Mouse (Mus musculus): ENCODE data around the gene Krtap10-4. TPM values are rescaled to one million over a fixed set of nuclear protein-coding genes. Genes with fewer than 3 reads are reported as not detected.
"Not testable (repeated sequence)": the region's sequence is repeated elsewhere in the genome, so short reads cannot be mapped to it uniquely, and the experiment has no call there.

Krtap10-4 gene
- total RNA-seq, 1 experiment from 2014 or later = not detected

GRCm38 (mm10) chr10:77797677-77798076 is 29.2 kb downstream of the Krtap10-4 start:
- no peak for ATAC-seq (replicated peaks; ENCODE audit: low read depth, poor library complexity, severe bottlenecking)

- no peak for ATAC-seq (replicated peaks; ENCODE audit: low read depth, poor library complexity, severe bottlenecking)
These were observed 31.9 kb downstream of the Krtap10-4 start, which contains the start of gene Gm9639 for GRCm38 (mm10) chr10:77794976-77795375. Gene Gm9639, minus strand, starts transcription at chr10:77795076.

- ATAC-seq (replicated peaks; ENCODE audit: low read depth, poor library complexity, severe bottlenecking) = no peak
These were observed 38.3 kb downstream of the Krtap10-4 start for GRCm38 (mm10) chr10:77788621-77789020.

- ATAC-seq (replicated peaks; ENCODE audit: low read depth, poor library complexity, severe bottlenecking) = not testable (repeated sequence)
These were observed 39.0 kb downstream of the Krtap10-4 start, which contains the start of gene Gm7137 for GRCm38 (mm10) chr10:77787876-77788275. Gene Gm7137, minus strand, starts transcription at chr10:77788200.

GRCm38 (mm10) chr10:77783396-77783795 is 43.5 kb downstream of the Krtap10-4 start:
- ATAC-seq (replicated peaks; ENCODE audit: low read depth, poor library complexity, severe bottlenecking) = not testable (repeated sequence)

- ATAC-seq (replicated peaks; ENCODE audit: low read depth, poor library complexity, severe bottlenecking) = not testable (repeated sequence)
These were observed 44.5 kb downstream of the Krtap10-4 start, which contains the start of gene Gm3250 for GRCm38 (mm10) chr10:77782442-77782841. Gene Gm3250, minus strand, starts transcription at chr10:77782542.

- ATAC-seq (replicated peaks; ENCODE audit: low read depth, poor library complexity, severe bottlenecking) = not testable (repeated sequence)
These were observed 50.1 kb downstream of the Krtap10-4 start, which contains the start of gene Gm7138 for GRCm38 (mm10) chr10:77776844-77777243. Gene Gm7138, minus strand, starts transcription at chr10:77776944.

Other genes with a start within 250 kb of the Krtap10-4 start
- gene Pttg1ip, start 245.4 kb downstream of the Krtap10-4 start, total RNA-seq (2017) = 35.5 and 47.4 TPM in 2 replicates
- gene Sumo3, start 221.0 kb downstream of the Krtap10-4 start, total RNA-seq (2017) = 147 and 170 TPM in 2 replicates
- gene Gm49325, start 220.9 kb downstream of the Krtap10-4 start, total RNA-seq (2017) = not detected in 2 replicates
- 27.0 and 37.2 TPM in 2 replicates for gene Ube2g2, start 204.8 kb downstream of the Krtap10-4 start, total RNA-seq (2017)
- 0.87 and 1.2 TPM in 2 replicates for gene Tspear, start 140.5 kb downstream of the Krtap10-4 start, total RNA-seq (2017)
- gene Gm19402, start 136.3 kb downstream of the Krtap10-4 start, total RNA-seq (2017) = not detected in 2 replicates
- not detected in 2 replicates for gene Gm9508, start 129.9 kb downstream of the Krtap10-4 start, total RNA-seq (2017)
- not detected in 2 replicates for gene Gm10272, start 120.5 kb downstream of the Krtap10-4 start, total RNA-seq (2017)
- gene Gm10024, start 115.6 kb downstream of the Krtap10-4 start, total RNA-seq (2017) = not detected in 2 replicates
- gene Gm10142, start 111.3 kb downstream of the Krtap10-4 start, total RNA-seq (2017) = not detected in 2 replicates
- gene Krtap12-1, start 106.5 kb downstream of the Krtap10-4 start, total RNA-seq (2017) = not detected in 2 replicates
- not detected in 2 replicates for gene Gm10100, start 100.6 kb downstream of the Krtap10-4 start, total RNA-seq (2017)
- not detected in 2 replicates for gene Gm18596, start 84.5 kb downstream of the Krtap10-4 start, total RNA-seq (2017)
- gene Gm9736, start 75.7 kb downstream of the Krtap10-4 start, total RNA-seq (2017) = not detected in 2 replicates
- not detected in 2 replicates for gene Gm3233, start 67.4 kb downstream of the Krtap10-4 start, total RNA-seq (2017)
- not detected in 2 replicates for gene Gm3238, start 55.8 kb downstream of the Krtap10-4 start, total RNA-seq (2017)
- gene Gm7138, start 50.2 kb downstream of the Krtap10-4 start, total RNA-seq (2017) = not detected in 2 replicates
- gene Gm3250, start 44.6 kb downstream of the Krtap10-4 start, total RNA-seq (2017) = not detected in 2 replicates
- gene Gm7137, start 38.9 kb downstream of the Krtap10-4 start, total RNA-seq (2017) = not detected in 2 replicates
- gene Gm9639, start 32.0 kb downstream of the Krtap10-4 start, total RNA-seq (2017) = not detected in 2 replicates
- not detected in 2 replicates for gene Gm19668, start 28.0 kb downstream of the Krtap10-4 start, total RNA-seq (2017)
- gene Gm9507, start 15.3 kb downstream of the Krtap10-4 start, total RNA-seq (2017) = not detected in 2 replicates
- not detected in 2 replicates for gene Gm2696, start 12.4 kb downstream of the Krtap10-4 start, total RNA-seq (2017)
- not detected in 2 replicates for gene Krtap10-10, start 8.9 kb upstream of the Krtap10-4 start, total RNA-seq (2017)
- gene Gm36176, start 19.7 kb upstream of the Krtap10-4 start, total RNA-seq (2017) = not detected in 2 replicates
- gene Gm10318, start 25.8 kb upstream of the Krtap10-4 start, total RNA-seq (2017) = not detected in 2 replicates
- gene Gm3285, start 34.9 kb upstream of the Krtap10-4 start, total RNA-seq (2017) = not detected in 2 replicates
- gene Lrrc3, start 75.4 kb upstream of the Krtap10-4 start, total RNA-seq (2017) = 0.23 TPM in 1 of 2 replicates, not detected in the other
- 1.4 and 4.2 TPM in 2 replicates for gene Trpm2, start 143.5 kb upstream of the Krtap10-4 start, total RNA-seq (2017)
- gene 1810043G02Rik, start 151.4 kb upstream of the Krtap10-4 start, total RNA-seq (2017) = 10.5 and 12.6 TPM in 2 replicates
- gene Pfkl, start 183.0 kb upstream of the Krtap10-4 start, total RNA-seq (2017) = 42.8 and 43.8 TPM in 2 replicates
- 0.87 TPM in 1 of 2 replicates, not detected in the other for gene Dnmt3l, start 214.9 kb upstream of the Krtap10-4 start, total RNA-seq (2017)
- gene Aire, start 216.5 kb upstream of the Krtap10-4 start, total RNA-seq (2017) = not detected in 2 replicates
- gene Icosl, start 242.2 kb upstream of the Krtap10-4 start, total RNA-seq (2017) = 0.73 and 1.0 TPM in 2 replicates

Data from common myeloid progenitor, adult 5-6 weeks (primary cell).